Mouse (Mus musculus) cerebellum, adult 2 months (tissue): ENCODE results near the gene Oit1. TPM values are rescaled to one million over a fixed set of nuclear protein-coding genes. Genes with fewer than 3 reads are reported as not detected.
A peak's percentile ranks its signal among the peaks of the same experiment; 100 is the strongest.

Source experiments
- DNase-seq, 2 experiments: peaks; one replicate each; pipeline ENCODE4 v3.0.0; 2021
- H3K27ac ChIP-seq: fragments of 200-500 bp; 2 replicates; pipeline ENCODE4 v1.5.1; 2012; ENCODE audit warnings: low read length, control low read depth, inconsistent platforms; ENCODE audit not compliant: insufficient read depth
- H3K27me3 ChIP-seq: fragments of 200-500 bp; 2 replicates; pipeline ENCODE4 v1.6.1; 2012; ENCODE audit warnings: inconsistent platforms, mild to moderate bottlenecking, low read length, moderate library complexity; ENCODE audit not compliant: control insufficient read depth, insufficient read depth
- H3K4me1 ChIP-seq: fragments of 200-500 bp; 2 replicates; pipeline ENCODE4 v1.6.1; 2011; ENCODE audit warnings: low read length; ENCODE audit not compliant: control insufficient read depth, insufficient read depth
- H3K4me3 ChIP-seq: fragments of 200-500 bp; replicated peaks from 2 replicates; pipeline ENCODE3; 2011; ENCODE audit warnings: mild to moderate bottlenecking, low read depth, low read length, control low read depth; ENCODE audit not compliant: insufficient read depth
- CTCF ChIP-seq: fragments of 200-500 bp; IDR thresholded peaks from 2 replicates; pipeline ENCODE4 v1.5.1; 2011; ENCODE audit warnings: low read depth, mild to moderate bottlenecking, control low read depth, low read length, moderate library complexity, borderline replicate concordance; ENCODE audit not compliant: insufficient read depth
- POLR2A ChIP-seq: fragments of 200-500 bp; IDR thresholded peaks from 2 replicates; pipeline ENCODE4 v1.6.1; 2011; ENCODE audit warnings: low read length, control low read depth, borderline replicate concordance; ENCODE audit not compliant: insufficient read depth
- WGBS: fragments of 180-500 bp; shearing (Covaris S2); methylation state at CpG from one replicate; pipeline ENCODE4 v1.1.7; 2018; 5-methylcytosine and 5-hydroxymethylcytosine counted together
- polyA plus RNA-seq: library from polyadenylated mRNA; depleted of rRNA; stranded (reverse); fragments of >200 nt; gene quantifications from 2 replicates; pipeline ENCODE4 v1.2.3, GENCODE M21; 2012; rRNA removed

The Oit1 gene
- polyA plus RNA-seq, 1 experiment = not detected

DNA sequence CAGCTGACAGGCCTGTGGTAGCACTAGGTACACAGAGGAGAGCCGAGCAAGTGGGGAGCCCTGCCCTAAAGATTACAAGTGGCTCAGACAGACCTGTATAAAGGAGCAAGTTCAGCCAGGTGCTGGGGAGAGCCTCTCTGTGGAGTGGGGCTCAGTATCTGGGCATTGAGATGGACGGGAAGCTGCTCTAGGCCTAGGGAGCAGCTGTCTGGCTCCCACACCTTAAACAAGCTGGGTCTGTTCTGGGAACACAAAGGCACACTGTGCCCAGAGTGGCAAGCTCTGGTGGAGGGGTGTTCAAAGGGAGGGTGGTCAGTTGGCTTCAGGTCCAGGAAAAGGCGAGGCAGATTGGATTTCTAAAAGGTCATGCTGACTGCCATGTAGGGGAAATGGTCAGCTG is 73.5 kb downstream of the Oit1 start:
- no peak overlapping the region for H3K4me3 ChIP-seq
- 75% methylated on average over 3 of the region's 3 CpGs for WGBS
- H3K27ac ChIP-seq = no peak overlapping the region
- peaks cover 9% of the 10 kb centered on the region for H3K4me1 ChIP-seq
- no peak for TF ChIP-seq POLR2A
- TF ChIP-seq CTCF = no peak
- no peak for DNase-seq
- H3K27me3 ChIP-seq = no peaks in the 10 kb centered on the region

DNA sequence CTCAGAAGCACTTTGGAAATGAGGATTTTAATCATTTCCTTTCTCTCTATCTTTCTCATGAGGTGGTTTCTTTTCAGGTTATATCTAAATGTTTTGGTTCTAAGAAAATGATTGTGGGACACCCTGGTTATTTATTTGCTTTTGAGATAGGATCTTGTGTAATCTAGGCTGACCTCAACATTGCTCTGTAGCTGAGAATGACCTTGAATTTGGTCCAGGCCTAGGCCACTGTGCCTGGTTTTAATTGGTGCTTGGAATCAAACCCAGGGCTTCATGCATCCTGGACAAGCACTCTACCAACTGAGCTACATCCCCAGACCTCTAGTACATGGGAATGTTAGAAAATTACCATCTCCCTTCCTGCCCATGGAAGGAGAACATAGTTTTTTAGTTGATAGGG is 74.5 kb downstream of the Oit1 start:
- no peak for TF ChIP-seq CTCF
- TF ChIP-seq POLR2A = no peak
- no peak for DNase-seq
- Histone ChIP-seq H3K27me3 (no peaks in the 10 kb centered on the region), H3K4me1 (peaks cover 6% of the 10 kb centered on the region), H3K4me3 (no peak overlapping the region), H3K27ac (no peak overlapping the region)

DNA sequence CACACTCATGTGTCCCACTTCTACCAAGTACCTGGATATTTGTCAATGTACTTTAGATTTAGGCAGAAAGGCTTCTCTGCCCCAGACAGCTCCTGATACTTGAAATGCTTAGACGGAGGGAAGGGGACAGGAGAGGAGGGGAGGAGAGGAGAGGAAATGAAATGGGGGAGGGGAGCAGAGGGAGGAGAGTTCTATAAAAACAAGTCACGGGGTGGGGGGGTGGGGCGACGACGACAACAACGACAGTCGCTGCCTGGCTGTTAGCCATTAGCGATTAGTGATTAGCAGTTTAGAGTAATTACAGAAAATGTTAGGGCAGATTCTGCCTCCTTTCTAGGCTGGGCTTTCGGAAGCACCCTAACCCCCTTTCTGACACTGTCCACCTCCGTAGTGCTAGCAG is 75.9 kb downstream of the Oit1 start:
- DNase-seq = no peak
- Histone ChIP-seq H3K27me3 (no peaks in the 10 kb centered on the region), H3K4me1 (no peaks in the 10 kb centered on the region), H3K4me3 (no peak overlapping the region), H3K27ac (no peak overlapping the region)
- 45% methylated on average over 10 of the region's 10 CpGs for WGBS
- no peak for TF ChIP-seq POLR2A
- no peak for TF ChIP-seq CTCF

DNA sequence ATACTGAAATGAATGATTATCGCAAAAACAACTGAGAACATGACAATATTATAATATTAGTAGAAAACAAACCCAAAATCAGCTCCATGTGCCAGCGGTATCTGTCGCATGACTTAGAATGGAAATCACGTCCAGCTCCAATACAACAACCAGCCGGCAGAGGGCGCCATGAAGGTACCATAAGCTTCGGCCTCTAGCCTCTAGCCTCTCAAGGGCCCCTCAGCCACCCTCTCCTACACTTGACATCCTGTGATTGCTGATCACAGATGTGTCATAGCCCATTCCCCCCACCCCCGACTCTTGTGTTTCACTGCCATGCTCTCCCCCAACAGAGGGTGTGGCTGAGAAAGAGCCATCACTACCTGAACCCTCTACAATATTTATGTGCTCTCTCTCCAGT is 78.3 kb downstream of the Oit1 start:
- H3K4me1 ChIP-seq = no peaks in the 10 kb centered on the region
- H3K4me3 ChIP-seq = no peak overlapping the region
- WGBS = 28% methylated on average over 8 of the region's 8 CpGs
- peak; percentile 56 to 68 for DNase-seq
- H3K27ac ChIP-seq = no peak overlapping the region
- peak; percentile 72 for TF ChIP-seq CTCF
- no peak for TF ChIP-seq POLR2A
- no peaks in the 10 kb centered on the region for H3K27me3 ChIP-seq

Other genes starting within 250 kb of the Oit1 start
- gene Pdhb, start 205.7 kb downstream of the Oit1 start, polyA plus RNA-seq = 275 and 279 TPM in 2 replicates
- 35.0 and 35.8 TPM in 2 replicates for gene Kctd6, start 164.6 kb downstream of the Oit1 start, polyA plus RNA-seq
- gene Acox2, start 119.4 kb downstream of the Oit1 start, polyA plus RNA-seq = 0.41 and 0.55 TPM in 2 replicates
- 351 and 468 TPM in 2 replicates for gene Fam107a, start 60.7 kb downstream of the Oit1 start, polyA plus RNA-seq